Mouse (Mus musculus): ENCODE data around the gene Ubb.

DNA sequence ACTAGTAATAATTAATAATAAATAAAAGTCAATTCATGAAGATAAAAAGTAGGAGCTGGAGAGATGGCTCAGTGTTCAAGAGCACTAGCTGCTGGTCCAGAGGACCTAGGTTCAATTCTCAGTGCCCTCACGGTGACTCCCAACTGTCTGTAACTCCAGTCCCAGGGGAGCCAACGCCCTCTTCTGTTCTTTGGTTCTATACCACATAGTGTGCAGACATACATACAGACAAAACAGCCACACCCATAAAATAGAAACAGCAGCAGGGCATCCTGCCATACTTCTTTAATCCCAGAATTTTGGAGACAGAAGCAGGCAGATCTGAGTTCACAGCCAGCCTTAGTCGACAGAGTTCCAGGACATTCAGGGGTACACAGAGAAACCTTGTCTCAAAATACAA, 7.0 kb upstream of the Ubb start:
- TF ChIP-seq MYOG (IDR thresholded peaks at IDR 0.05; ENCODE audit: control insufficient read depth in 1 of 3, insufficient read depth in 1 of 3, insufficient read length in 2 of 3, low read depth in 2 of 3) (no peak), MAX (IDR thresholded peaks at IDR 0.05; ENCODE audit: low read depth) (no peak), TCF12 (IDR thresholded peaks at IDR 0.05; ENCODE audit: insufficient read depth, poor library complexity, severe bottlenecking) (no peak), POLR2A (IDR thresholded peaks at IDR 0.05; ENCODE audit: insufficient read length, low read depth) (no peak), POLR2AphosphoS2 (IDR thresholded peaks at IDR 0.05; ENCODE audit: insufficient read length, low read depth) (no peak), USF1 (IDR thresholded peaks at IDR 0.05; ENCODE audit: low read depth) (no peak), MYOD1 (IDR thresholded peaks at IDR 0.05; ENCODE audit: control insufficient read depth in 1 of 3, insufficient read length in 2 of 3, low read depth in 2 of 3) (no peak), E2F4 (IDR thresholded peaks at IDR 0.05; ENCODE audit: insufficient read depth) (no peak), REST (IDR thresholded peaks at IDR 0.05; ENCODE audit: insufficient read depth, insufficient read length) (no peak), SRF (IDR thresholded peaks at IDR 0.05; ENCODE audit: control insufficient read depth, insufficient read length, low read depth) (no peak)
